Mouse (Mus musculus) forelimb bud, embryonic 11.5 days (tissue): ENCODE data around the gene Aurkaip1.
"Not testable (repeated sequence)": the region's sequence is repeated elsewhere in the genome, so short reads cannot be mapped to it uniquely, and the experiment has no call there.

Source experiments
- DNase-seq: peaks from one replicate; pipeline ENCODE4 v3.0.0-alpha.2; 2012; ENCODE audit warnings: low read depth, low spot score

The Aurkaip1 gene

DNA sequence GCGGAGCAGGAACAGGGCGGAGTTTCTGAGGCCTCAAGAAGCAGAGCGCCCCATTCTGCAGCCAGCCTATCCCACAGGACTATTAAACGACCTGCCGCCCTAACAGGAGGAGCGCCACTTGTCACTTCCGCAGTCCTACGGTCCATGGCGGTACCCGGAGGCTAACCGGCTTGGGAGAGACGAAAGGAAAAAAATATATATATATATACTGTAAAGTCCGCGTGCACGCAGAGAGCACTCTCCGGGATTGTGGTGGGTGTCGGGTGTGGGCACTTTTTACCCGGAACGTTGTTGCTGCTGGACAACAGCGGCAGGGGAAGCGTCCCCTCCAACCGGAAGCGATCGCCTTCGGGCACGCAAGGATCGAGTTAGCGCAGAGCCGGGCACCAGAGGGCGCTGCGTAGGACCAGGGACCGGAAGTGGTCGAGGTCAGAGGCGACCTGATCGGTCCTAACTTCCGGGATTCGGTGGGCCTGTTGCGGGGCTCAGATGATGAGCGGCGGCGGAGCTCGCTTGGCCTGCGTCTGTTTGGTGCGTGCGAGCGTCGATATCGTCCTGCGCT, at the start of gene Aurkaip1:
Gene Aurkaip1, plus strand, starts transcription at position 68 of the 562 bp plus-strand sequence.
- peak; percentile 97 for DNase-seq

DNA sequence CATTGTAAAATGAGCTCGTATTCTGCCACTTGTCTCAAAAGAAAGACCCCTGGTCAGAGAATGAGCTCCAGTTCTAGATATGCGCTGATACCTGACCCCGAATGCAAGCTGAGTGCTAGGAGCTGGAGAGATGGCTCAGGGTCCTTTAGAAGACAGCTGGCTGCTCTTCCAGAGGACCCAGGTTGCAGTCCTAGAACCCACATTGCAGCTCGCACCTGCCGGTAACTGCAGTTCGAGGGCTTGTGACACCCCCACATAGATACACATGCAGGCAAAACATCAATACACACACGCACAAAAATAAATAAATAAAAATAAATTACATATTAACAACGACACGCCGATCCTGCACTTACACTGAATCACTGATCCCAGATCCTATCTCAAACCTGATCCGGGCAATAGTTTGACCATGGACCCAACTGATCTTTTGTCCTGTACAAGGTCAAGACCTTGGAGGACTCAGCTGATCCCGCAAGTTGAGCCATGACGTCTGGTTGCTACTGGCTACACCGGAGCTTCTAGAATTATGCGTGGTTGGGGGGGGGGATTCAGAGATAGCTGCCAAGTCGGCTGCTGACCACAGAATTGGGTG, 47.5 kb upstream of the Aurkaip1 start:
- no peak for DNase-seq

DNA sequence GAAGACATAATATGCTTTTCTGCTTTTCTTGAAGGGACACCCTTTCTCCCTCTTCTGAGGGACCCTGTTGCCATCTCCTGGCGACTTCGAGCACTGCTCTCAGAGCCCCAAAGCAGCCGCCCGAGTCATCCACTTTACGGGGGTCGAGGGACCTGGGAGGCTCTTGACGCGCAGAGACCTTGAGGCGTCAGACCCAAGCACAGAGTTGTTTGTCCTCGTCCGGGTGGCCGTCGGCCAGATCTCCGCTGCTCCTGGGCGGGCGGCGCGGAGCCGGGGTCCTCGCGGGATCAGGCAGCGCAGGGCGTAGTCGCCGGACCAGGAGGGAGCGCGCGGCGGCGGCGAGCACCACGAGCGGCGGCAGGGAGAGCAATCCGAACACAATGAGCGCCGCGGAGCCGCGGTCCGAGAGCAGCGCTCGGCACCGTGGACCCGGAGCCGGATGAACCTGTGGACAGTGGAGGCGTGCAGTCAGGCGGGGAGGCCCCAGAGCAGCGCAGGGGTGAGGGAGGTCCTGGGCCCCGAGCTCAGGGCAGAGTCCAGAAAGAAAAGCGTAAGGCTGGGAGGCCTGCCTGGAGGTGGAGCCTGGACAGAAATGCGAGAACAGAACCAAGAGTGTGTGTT, 46.9 kb upstream of the Aurkaip1 start:
- DNase-seq: peak; percentile 74

DNA sequence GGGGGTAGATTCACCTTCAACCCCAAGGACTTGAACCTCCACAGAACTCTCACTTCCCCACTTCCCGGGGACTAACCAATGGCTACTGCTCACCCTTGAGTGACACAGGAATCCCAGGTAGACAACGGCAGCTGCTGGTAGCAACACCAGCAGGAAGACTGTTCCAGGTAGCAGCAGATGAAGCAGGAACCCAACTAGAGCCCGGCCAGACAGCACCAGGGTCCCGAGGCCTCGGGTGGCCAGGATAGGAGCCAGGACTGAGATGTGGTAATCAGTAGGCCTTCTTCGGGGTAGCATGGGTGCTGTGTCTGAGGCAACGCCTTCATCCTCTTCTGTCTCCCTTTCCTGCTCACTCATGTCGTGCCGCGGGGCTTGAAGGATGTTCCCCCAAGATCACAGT, 45.8 kb upstream of the Aurkaip1 start:
- DNase-seq: no peak

DNA sequence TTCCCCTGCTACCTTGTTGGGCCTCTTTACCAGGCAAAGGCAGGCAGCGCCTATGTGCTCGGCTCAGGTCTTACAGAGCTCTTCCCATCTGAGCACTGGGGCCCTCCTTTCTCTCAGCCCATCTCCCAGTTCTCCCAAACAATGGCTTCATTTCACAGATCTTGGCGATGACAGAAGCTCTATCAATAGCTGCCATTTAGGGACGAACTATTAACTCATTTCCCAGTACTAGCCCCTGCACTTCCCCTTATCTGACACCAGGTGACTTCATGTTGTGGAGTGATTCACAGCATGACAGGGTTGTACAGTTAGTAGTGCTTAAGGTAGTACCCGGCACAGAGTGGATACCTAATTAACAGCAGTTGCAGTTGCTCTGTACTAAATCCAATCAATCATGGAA, 45.3 kb upstream of the Aurkaip1 start, which contains the start of gene Tmem88b:
Gene Tmem88b, minus strand, starts transcription at position 56 of the 400 bp plus-strand sequence.
- DNase-seq: no peak

DNA sequence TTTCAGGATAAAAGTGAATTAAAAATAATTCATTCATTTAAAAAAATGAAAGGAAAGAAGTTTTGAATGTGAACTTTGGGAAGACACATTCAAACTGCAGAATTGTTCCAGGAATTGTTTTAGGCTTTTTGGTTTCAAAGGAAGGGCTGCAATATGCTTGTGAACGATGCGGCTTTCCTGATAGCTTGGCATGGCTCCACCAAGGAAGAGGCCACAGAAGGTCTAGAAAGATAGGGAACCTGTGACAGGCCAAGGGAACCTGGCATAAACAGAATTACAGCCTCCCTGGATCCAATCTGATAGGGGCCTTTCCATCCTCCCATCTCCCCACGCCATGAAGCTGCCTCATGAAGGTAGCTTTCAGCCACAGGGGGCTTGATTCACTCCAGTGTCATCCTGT, 42.8 kb upstream of the Aurkaip1 start:
- no peak for DNase-seq

DNA sequence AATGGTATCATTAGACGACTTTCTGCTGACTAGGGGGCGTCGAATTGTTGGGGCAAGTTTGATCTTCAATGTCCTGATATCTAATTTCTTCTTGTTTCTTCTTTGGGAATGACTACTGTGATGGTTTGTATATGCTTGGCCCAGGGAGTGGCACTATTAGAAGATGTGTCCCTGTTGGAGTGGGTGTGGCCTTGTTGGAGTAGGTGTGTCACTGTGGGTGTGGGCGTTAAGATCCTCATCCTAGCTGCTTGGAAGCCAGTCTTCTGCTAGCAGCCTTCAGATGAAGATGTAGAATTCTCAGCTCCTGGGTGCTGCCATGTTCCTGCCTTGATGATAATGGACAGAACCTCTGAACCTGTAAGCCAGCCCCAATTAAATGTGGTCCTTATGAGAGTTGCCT, 42.2 kb upstream of the Aurkaip1 start:
- not testable (repeated sequence) for DNase-seq

DNA sequence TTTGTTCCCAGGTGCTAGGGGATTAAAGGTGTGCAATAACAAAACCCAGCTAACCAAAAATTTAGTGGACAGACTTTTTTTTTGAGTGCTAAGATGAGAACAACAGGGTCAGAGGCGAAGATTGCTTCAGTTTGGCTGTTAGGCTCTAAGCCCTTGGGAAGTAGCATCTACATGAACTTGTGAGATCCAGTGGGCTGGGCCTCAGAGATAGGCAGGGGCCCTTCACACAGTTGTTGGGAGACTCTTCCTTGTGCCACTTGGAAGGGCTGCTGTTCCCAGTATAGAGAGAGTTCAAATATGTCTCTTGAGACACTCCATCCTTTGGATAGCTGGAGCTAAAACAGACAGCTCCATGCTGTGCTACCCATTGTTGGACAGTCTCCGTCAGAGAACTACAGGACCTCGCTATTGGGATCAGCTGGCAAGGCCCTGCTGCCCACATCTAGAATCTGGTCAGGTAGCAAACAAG, 41.0 kb upstream of the Aurkaip1 start, which contains the start of gene Ankrd65:
Gene Ankrd65, plus strand, starts transcription at position 419 of the 469 bp plus-strand sequence.
- no peak for DNase-seq

DNA sequence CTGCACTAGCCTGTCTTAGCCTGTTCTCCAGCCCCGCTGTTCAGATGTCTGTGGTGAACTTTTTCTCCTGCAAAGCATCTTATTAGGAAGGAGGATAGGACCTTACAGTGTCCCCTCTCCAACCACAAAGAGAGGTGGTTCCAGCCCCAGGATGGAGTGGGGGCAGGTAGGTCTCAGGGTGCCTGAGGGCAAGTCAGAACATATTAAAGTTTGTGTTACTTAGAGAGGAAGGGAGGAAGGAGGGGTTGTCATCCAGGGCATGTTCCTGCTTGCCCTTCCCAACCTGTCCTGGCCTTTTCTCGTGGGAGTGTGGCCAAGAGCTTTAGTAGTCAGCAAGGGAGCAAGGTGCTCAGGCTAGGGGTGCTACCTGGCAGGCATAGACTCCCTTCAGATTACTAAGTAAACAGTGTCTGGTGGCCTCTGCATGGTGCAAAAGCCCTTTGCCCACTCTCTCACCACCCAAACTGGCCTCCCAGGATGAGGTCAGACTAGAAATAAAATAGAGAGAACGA, 40.4 kb upstream of the Aurkaip1 start:
- DNase-seq: no peak

DNA sequence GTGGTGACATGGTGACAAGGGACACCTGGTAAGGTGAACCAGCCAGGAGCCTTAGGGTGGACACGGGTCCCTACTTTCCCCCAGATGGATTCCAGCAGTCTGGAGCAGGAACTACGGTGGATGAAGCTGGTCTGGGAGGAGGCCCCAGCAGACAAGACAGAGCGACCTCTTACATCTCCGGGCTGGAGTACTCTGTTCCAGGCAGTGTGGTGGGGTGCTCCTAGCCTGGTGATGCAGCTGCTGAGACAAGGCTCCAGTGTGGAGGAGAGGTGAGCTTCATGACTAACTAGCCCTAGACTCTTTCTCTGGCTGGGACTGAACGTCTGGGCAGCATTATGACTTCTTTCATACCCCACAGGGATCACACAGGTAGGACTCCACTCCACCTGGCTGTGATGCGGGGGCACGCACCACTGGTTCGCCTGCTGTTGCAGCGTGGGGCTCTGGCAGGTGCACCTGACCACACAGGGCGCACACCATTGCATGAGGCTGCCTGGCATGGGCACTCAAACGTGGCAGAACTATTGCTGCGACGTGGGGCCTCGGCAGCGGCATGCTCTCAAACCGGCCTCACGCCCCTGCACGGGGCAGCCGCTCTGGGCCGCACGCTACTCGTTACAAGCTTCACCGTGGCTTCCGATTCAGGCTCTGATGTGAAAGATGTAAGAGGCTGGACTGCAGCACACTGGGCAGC, 39.7 kb upstream of the Aurkaip1 start:
- DNase-seq: no peak

DNA sequence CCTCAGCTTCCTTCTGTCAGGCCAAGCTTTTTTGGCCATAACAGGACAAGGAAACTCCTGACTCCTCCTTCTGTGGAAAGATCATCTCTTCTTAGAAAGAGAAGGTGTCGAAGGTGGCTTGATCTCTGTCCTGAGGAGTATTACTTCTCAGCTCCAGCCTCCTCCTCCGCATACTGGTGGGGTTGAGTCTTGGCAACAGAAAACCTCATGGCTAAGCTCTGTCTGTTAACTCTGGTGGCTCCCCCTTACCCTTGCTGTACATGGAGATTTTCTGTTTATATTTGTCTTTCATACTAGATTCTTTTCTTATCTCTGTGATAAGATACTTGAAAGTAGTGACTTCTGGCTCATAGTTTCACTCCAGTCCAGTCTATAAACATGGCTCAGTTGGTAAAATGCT, 37.3 kb upstream of the Aurkaip1 start:
- DNase-seq: no peak

DNA sequence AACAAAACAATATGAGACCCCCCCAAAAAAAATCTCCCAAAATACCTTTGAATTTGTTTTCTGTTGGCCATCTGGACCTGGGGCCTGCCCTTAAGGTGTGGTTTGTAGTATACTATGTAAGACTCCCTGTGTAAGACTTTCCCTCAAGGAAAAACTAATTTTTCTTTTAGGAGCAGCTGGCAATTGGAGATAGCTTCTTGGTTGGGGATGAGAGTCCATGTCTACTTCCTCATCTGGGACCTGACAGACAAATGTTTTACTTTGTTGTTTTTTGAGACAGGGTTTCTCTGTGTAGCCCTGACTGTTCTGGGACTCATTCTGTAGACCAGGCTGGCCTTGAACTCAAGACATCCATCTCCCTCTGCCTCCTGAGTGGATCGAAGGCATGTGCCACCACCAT, 29.0 kb upstream of the Aurkaip1 start:
- no peak for DNase-seq

DNA sequence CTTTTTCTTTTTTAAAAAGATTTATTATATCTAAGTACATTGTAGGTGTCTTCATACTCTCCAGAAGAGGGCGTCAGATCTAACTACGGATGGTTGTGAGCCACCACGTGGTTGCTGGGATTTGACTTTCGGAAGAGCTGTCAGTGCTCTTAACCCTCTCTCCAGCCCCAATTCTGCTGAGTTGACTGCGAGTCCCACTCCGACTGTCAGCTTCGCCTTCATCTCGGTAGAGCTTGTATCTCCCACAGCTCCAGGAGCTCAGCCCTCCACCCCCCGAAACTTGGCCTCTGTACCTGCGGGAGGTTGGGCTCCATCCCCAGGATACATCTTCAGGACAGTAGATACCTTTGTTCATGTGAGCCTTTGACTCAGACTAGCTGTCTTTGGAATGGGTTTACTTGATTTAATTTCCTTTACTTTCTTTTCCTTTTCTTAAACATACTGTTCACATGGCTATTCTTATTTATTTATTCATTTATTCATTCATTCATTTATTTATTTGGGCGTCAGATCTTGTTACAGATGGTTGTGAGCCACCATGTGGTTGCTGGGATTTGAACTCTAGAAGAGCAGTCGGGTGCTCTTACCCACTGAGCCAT, 28.2 kb upstream of the Aurkaip1 start, which contains the start of gene Mrpl20:
Gene Mrpl20, plus strand, starts transcription at position 138 of the 599 bp plus-strand sequence.
- no peak for DNase-seq

DNA sequence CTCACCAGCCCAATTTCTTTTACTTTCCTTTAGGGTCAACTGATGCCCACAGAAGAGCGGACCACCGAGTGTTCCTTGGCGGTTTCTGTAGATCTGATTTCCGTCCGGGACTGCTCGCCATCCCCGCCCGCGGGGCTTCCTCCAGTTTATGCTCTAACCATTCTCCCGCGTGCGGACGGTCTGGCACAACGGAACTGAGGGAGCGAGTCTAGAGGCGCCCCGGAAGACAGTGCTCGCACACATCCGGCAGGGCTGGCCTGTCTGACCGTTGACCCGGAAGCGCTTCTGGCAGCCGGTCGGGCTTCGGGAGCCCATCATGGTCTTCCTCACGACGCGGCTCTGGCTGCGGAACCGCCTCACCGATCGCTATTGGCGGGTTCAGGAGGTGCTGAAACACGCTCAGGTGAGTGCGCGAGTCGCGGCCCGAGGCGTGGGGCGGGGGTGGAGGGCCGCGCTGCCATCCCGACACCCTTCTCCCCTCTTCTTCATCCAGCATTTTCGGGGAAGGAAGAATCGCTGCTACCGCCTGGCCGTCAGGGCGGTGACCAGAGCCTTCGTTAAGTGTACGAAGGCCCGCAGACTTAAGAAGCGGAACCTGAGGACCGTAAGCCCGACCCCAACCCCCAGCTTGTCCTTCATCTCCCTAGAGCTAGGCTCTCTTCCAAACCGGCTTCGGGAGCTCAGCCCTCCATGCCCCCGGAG, 27.6 kb upstream of the Aurkaip1 start:
- peak; percentile 95 for DNase-seq

DNA sequence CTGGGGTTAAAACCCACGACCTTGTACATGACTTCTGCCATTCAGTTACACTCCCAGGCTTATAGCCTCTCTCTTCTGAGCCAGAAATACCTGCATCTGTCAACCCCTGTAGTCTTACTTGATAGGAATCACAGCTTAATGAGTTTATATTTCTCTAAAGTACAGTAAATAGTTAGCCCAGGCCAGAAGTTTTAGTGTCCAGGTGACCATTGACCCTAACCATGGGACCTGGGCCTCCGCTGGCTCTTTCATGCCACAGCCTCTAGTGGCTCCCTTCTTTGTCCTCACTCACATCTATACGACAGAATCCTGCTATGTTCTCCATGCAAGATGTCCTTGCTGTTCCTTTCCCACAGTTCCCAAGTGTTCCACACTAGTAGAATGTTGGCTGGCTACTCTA, 23.2 kb upstream of the Aurkaip1 start:
- no peak for DNase-seq

DNA sequence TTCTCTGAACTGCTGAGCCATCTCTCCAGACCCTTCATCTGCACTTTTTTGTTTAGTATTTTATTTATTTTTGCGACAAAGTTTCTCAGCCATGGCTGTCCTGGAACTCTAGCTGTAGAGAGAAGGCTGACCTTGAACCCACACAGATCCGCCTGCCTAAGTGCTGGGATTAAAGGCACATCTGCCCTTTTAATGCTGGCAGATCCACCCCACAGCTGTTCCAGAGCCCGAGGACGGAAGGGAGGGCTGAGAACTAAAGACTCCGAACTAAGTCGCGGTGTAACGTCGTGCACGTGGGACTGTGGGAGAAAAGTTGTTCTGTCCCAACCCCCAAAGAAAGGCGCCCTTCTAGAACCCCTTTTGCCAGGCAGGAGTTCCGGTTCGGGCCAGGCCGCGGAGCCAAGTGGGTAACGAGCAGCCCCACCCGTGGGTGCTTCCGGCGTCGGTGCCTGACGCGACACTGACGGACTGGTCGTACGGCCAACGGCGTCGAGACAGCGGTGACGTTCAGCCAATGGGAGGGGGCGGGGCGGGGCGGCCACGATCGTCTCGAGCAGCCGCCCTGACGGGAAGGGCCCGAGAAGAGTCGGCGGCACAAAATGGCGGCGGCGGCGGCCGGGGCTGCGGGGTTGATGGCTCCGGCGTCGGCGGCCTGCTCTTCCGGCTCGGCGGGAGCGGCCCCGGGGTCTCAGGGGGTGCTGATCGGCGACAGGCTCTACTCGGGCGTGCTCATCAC, 19.0 kb upstream of the Aurkaip1 start, which contains the start of gene Ccnl2:
Gene Ccnl2, plus strand, starts transcription at position 561 of the 736 bp plus-strand sequence.
- peak; percentile 94 for DNase-seq

DNA sequence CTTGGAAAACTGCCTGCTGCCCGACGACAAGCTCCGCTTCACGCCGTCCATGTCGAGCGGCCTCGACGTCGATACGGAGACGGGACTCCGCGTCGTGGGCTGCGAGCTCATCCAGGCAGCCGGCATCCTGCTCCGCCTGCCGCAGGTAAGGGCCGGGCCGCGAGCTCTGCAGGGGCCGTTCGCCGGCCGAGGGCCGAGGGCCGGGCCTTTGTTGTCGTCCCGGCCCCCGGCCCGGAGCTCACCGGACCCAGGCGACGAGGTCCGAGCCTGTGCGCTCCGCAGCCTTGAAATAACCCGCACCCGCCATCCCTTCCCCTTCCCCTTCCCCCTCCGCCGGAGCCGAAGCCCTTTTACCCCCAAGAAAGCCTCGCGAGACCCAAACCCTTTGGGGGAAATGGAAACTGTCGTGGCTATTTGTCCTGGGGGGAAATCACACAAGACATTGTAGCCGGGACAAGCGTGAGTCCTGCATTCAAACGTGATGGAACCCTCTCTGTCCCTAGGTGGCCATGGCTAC, 18.3 kb upstream of the Aurkaip1 start:
- no peak for DNase-seq

DNA sequence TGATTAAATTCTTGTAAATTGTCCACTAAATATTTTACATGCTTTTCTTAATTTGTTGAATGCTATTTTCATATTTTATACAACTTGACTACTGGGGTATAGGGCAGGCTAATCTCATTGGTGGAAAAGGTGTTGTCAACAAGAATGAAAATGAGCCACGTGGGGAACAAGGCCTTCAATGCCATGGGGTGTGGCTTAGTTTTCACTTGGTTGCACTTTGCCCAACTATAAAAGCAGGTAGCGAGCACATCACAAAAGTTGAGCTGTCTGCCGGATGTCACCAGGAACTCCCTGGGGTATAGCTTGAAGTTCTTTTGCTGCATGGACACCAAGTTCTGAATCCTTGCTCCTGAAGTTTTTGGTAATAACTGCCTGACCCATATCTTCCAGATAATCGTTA, 13.5 kb upstream of the Aurkaip1 start:
- no peak for DNase-seq

DNA sequence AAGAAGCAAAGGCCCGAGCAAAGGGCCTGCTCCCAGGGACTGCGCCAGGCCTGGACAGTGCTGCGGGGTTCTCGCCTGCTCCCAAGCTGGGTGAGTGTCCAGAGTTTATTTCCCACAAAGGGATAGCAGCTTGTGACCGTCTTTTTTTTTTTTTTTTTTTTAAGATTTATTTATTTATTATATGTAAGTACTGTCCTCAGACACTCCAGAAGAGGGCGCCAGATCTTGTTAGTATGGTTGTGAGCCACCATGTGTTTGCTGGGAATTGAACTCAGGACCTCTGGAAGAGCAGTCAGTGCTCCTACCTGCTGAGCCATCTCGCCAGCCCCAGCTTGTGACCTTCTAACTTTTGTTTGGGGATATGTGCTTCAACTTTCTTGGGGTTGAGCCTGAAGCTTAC, 10.0 kb upstream of the Aurkaip1 start:
- DNase-seq: no peak

DNA sequence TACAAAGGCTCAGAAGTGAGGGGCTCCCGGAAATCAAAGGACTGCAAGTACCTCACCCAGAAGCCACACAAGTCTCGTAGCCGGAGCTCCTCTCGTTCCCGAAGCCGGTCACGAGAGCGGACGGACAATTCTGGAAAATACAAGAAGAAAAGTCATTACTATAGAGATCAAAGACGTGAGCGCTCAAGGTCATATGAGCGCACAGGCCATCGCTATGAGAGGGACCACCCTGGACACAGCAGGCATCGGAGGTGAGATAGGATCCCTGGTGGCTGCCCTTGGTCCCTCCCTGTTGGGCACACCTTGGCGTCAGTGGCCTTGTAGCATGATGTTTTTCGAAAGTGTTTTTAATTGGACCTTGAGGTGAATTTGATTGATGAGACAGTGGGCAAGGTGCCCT, 7.6 kb upstream of the Aurkaip1 start:
- DNase-seq: no peak
